Mouse (Mus musculus) liver, adult 2 months (tissue): ENCODE results near the gene Med9.

Source experiments
- CTCF ChIP-seq: fragments of 200-500 bp; IDR thresholded peaks from 2 replicates; pipeline ENCODE4 v1.5.1; 2011; ENCODE audit warnings: low read depth, low read length, control low read depth
- POLR2A ChIP-seq: fragments of 200-500 bp; IDR thresholded peaks from 2 replicates; pipeline ENCODE4 v1.6.1; 2011; ENCODE audit warnings: low read length, control low read depth; ENCODE audit not compliant: insufficient read depth; ENCODE audit errors: extremely low read depth

DNA sequence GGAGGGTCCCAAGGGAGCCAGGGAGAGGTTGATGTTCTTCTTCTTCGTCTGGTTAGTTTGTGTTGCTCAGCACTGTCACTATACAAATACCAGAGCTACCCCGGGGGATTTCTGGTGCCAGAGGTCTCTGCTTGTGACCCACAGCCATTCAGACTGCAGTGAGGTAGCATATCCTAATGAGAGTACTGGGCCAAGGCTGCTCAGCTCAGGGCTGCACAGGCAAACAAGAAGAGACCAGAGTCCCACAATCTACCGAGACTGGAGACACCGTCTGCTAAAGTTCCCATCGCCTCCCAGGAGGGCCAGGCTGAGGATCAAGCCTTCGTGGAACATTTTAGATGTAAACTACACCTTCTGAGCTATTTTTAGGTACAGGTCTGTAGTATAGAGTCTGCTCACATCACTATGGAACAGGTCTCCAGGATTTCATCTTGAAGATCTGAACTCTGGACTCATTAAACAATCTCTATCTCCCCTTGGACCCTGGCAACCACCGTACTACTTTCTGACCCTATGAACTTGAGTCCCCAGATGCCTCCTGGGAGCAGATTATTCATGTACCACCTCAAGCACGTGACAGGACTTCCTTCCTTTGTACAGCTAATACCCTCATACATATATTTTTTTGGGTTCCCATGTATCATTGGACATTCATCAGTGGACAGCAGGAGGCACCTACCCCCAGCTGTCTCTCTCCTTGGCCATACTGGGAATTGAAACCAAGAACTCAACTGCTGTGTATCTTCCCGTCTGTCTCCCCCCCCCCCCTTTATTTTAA is 15.3 kb upstream of the Med9 start:
- TF ChIP-seq CTCF (no peak), POLR2A (no peak)
